Mouse (Mus musculus) lung, postnatal 0 days (tissue): ENCODE data around the gene 9330182L06Rik.

ENCODE experiments used
- CTCF ChIP-seq: IDR thresholded peaks from 2 replicates; pipeline ENCODE4 v1.5.1; 2016; ENCODE audit warnings: antibody characterized with exemption, mild to moderate bottlenecking
- EP300 ChIP-seq: IDR thresholded peaks from 2 replicates; pipeline ENCODE4 v1.6.1; 2016; ENCODE audit warnings: antibody characterized with exemption, mild to moderate bottlenecking, control low read depth

DNA sequence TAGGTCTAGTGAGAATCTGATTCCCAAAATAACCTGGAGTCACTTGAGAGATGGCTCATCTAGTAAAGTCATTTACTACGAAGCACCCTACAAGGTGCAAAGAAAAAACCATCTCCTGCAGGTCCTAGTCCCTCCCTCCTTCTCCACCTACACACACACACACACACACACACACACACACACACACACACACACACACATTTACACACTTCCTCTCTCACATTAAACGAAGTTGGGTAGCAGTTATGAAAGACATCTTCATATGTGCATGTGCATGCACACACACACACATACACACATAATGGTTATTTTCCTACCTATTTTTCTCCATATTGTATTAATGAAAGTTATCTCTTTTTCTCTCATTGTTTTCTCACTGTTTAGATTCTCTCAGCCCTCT lies 161.2 kb downstream of the 9330182L06Rik start:
- TF ChIP-seq CTCF = no peak
- no peak for TF ChIP-seq EP300
